Mouse (Mus musculus) hindbrain, embryonic 14.5 days (tissue): ENCODE data around the gene Prkag2. TPM values are rescaled to one million over a fixed set of nuclear protein-coding genes. Genes with fewer than 3 reads are reported as not detected.

Experiments used
- ATAC-seq: fragments of 200-750 bp; cut with Nextera tagmentation; 2 replicates; pipeline ENCODE4 v1.8.0; 2017; ENCODE audit warnings: moderate number of reproducible peaks, mild to moderate bottlenecking, moderate TSS enrichment, moderate library complexity; ENCODE audit not compliant: low FRiP score
- DNase-seq: peaks from one replicate; pipeline ENCODE4 v3.0.0-alpha.2; 2015; ENCODE audit warnings: low spot score
- H3K27ac ChIP-seq: fragments of 300-500 bp; sonication (generic); 2 replicates; pipeline ENCODE4 v1.5.1; 2014; ENCODE audit warnings: mild to moderate bottlenecking, moderate library complexity
- H3K27me3 ChIP-seq: fragments of 300-500 bp; sonication (generic); 2 replicates; pipeline ENCODE4 v1.6.1; 2014; ENCODE audit warnings: mild to moderate bottlenecking, low read length, mixed read lengths; ENCODE audit not compliant: control insufficient read depth, insufficient read depth
- H3K36me3 ChIP-seq: fragments of 300-500 bp; sonication (generic); replicated peaks from 2 replicates; pipeline ENCODE4 v1.6.1; 2014; ENCODE audit not compliant: control insufficient read depth, insufficient read depth
- H3K4me1 ChIP-seq: fragments of 300-500 bp; sonication (generic); replicated peaks from 2 replicates; pipeline ENCODE4 v1.6.1; 2014; ENCODE audit warnings: antibody characterized with exemption, low read length, mixed read lengths; ENCODE audit not compliant: control insufficient read depth, insufficient read depth
- H3K4me2 ChIP-seq: fragments of 300-500 bp; sonication (generic); replicated peaks from 2 replicates; pipeline ENCODE4 v1.6.1; 2014; ENCODE audit warnings: mild to moderate bottlenecking, moderate library complexity
- H3K4me3 ChIP-seq: fragments of 300-500 bp; sonication (generic); replicated peaks from 2 replicates; pipeline ENCODE4 v1.5.1; 2014; ENCODE audit warnings: mild to moderate bottlenecking, low read length
- H3K9ac ChIP-seq: fragments of 300-500 bp; sonication (generic); 2 replicates; pipeline ENCODE4 v1.6.1; 2014
- H3K9me3 ChIP-seq: fragments of 300-500 bp; sonication (generic); 2 replicates; pipeline ENCODE4 v1.6.1; 2016; ENCODE audit warnings: low read length; ENCODE audit not compliant: control insufficient read depth
- WGBS: fragments of 180-500 bp; shearing (Covaris S2); extraction: QIAGEN DNeasy Blood & Tissue Kit; methylation state at CpG from one replicate; pipeline ENCODE4 v1.1.7; 2014; 5-methylcytosine and 5-hydroxymethylcytosine counted together
- polyA plus RNA-seq: library from polyadenylated mRNA; unstranded; fragments of >200 nt; fragmentation: Nextera tagmentation; extraction: Ambion mirVana; gene quantifications from 2 replicates; pipeline ENCODE4 v1.2.1, GENCODE M21; 2014

Prkag2 gene
- polyA plus RNA-seq, 1 experiment from 2014 or later = 105 TPM

DNA sequence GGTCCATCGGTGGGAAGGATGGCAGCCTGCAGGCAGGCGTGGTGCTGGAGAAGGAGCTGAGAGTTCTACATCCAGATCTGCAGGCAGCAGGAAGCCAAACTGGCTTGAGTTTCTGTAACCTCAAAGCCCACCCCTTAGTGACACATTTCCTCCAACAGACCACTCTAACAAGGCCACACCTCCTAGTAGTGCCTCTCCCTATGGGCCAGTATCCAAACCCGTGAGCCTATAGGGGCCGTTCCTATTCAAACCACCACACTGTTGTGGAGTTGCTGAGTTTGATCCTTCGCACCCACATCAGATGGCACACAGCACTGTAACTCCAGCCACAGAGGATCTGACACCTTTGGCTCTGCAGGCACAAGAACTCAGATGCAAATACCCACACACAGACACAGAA is 185.3 kb downstream of the Prkag2 start:
- DNase-seq (no peak), ATAC-seq (no peak)
- H3K4me1 ChIP-seq = no peaks in the 10 kb centered on the region
- no peaks in the 10 kb centered on the region for H3K36me3 ChIP-seq
- H3K4me3 ChIP-seq = no peak overlapping the region
- H3K27me3 ChIP-seq = no peaks in the 10 kb centered on the region
- no peak overlapping the region for H3K4me2 ChIP-seq
- H3K27ac ChIP-seq = no peak overlapping the region
- H3K9ac ChIP-seq = no peak overlapping the region
- 76% methylated on average over 5 of the region's 5 CpGs for WGBS
- no peaks in the 10 kb centered on the region for H3K9me3 ChIP-seq

DNA sequence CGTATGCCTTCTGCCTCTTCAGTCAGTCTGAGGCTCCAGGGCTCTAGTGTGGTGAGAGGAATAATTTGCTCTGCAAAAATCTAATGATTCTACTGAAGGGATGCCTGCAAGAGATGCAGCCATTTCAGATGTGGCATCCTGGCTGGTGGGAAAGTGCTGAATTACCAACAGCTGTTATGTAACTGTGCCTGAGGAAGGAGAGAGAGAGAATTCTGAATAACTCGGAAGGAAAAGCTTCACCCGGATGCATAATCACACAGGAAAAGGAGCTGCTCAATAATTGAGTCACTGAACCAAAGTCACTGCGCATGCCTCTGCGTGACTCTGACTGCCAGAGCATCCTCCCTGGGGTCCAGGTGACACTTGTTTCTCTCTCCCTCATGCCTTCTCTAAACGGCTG is 186.8 kb downstream of the Prkag2 start:
- no peak for DNase-seq
- H3K36me3 ChIP-seq = no peaks in the 10 kb centered on the region

DNA sequence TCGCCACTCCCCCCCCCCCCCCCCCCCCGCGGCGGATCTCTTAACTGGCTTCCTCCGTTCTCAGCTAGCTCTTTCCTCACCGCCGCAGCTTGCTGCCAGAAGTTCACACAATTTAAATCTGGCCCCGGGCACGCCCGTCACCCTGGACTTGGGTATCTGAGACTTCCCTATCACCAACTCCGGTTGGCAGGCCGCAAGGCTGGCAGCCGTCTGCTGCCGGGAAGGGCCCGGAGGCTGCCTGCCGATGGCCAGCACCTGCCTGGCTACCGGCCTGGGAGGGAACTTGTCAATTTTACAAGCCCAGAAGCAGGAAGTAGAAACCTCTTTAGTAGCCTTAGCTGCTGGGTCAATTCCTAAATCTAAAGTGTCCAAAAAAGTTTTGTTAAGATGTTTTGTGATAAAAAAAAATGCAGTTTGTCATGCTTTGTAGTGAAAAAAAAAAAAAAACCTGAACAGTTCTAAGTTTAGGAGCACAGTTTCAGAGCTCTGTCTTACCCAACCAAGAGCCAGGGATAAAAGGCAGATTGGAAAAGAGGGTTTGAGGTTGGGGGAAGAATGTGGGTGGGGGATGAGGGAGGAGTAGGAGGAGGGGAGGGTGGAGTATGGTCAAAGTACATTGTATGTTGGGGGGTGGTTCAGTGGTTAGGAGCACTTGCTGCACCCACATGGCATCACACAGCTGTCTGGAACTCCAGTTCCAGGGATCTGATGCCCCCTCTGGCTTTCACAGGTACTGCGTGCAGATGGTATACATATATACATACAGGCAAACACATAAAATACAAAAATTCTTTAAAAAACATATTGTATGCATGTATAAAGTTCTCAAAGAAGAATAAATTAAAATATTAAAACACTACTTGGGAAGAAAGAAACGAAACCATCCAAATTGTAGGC is 191.4 kb downstream of the Prkag2 start:
- H3K36me3 ChIP-seq = 0 out of 2 replicates have a peak, but pooled peaks cover 2% of the 10 kb centered on the region
- peak overlapping the region; percentile 97 for H3K27ac ChIP-seq
- H3K27me3 ChIP-seq = no peaks in the 10 kb centered on the region
- DNase-seq (peak; percentile 67), ATAC-seq (no peak; the same call in 1 of the 2 replicates)
- WGBS = 13% methylated on average over 15 of the region's 19 CpGs
- H3K9ac ChIP-seq = peak overlapping the region; percentile 99
- no peaks in the 10 kb centered on the region for H3K9me3 ChIP-seq
- peak overlapping the region; percentile 85 for H3K4me3 ChIP-seq
- peak overlapping the region; percentile 86 for H3K4me2 ChIP-seq
- H3K4me1 ChIP-seq = peaks cover 17% of the 10 kb centered on the region

More for the DNA sequence above, 186.8 kb downstream of the Prkag2 start:
- 66% methylated on average over 6 of the region's 6 CpGs for WGBS
- no peak for ATAC-seq
- Histone ChIP-seq H3K27ac (no peak overlapping the region), H3K4me3 (no peak overlapping the region), H3K9me3 (no peaks in the 10 kb centered on the region), H3K27me3 (no peaks in the 10 kb centered on the region), H3K9ac (no peak overlapping the region), H3K4me1 (no peaks in the 10 kb centered on the region), H3K4me2 (no peak overlapping the region)

- peak; percentile 89 for DNase-seq
- Histone ChIP-seq H3K4me3 (peak overlapping the region; percentile 85), H3K4me2 (peak overlapping the region; percentile 86), H3K4me1 (peaks cover 17% of the 10 kb centered on the region), H3K9me3 (no peaks in the 10 kb centered on the region), H3K36me3 (0 out of 2 replicates have a peak, but pooled peaks cover 3% of the 10 kb centered on the region), H3K9ac (peak overlapping the region; percentile 99), H3K27me3 (no peaks in the 10 kb centered on the region), H3K27ac (peak overlapping the region; percentile 97)
- ATAC-seq = peak; percentile 97
- WGBS = 1% methylated on average over 56 of the region's 87 CpGs
Observed at GRCm38 (mm10) chr5:24908141-24908819, 192.2 kb downstream of the Prkag2 start.

DNA sequence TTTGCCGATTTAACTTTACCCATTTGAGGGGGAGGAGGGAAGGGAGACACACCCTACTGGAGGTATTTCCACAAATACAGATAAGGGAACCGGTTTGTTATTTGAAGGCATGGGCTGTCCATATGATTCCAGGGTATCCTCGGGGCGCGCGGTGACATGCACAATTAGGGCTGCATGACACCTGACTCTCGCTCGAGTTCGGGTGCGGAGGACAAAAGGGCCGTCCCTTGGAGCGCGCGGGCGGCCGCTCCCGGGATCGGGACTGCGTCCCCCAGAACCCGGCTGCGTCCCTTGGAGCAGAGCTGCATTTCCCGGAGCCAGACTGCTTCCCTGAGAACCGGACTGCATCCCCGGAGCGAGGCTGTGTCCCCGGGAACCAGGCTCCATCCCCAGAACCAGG is 192.7 kb downstream of the Prkag2 start:
- under 1% methylated on average over 26 of the region's 26 CpGs for WGBS
- Histone ChIP-seq H3K9me3 (no peaks in the 10 kb centered on the region), H3K27me3 (no peaks in the 10 kb centered on the region), H3K4me2 (peak overlapping the region; percentile 86), H3K4me3 (peak overlapping the region; percentile 85), H3K9ac (peak overlapping the region; percentile 99), H3K27ac (peak overlapping the region; percentile 97), H3K4me1 (peaks cover 17% of the 10 kb centered on the region), H3K36me3 (0 out of 2 replicates have a peak, but pooled peaks cover 3% of the 10 kb centered on the region)
- DNase-seq = peak; percentile 41
- peak; percentile 40 for ATAC-seq

DNA sequence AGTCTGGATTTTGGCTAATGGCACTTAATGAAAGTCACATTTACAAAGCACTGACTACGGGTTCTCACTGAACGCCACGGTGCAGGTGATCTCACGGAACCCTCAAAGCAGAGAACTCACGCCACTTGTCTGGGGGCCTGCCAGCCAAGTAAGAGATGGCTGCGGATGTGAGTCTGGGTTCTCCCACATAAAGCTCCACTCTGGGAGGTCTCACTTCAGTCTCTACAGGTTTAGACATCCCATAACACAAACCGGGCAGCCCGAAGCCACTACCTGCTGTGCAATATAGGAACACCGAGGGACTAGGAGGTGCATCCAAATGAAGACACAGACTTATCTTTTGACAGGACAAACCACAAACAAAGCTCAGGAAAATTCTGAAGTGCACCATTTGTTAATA is 193.6 kb downstream of the Prkag2 start:
- DNase-seq (no peak), ATAC-seq (no peak)
- peak overlapping the region; percentile 99 for H3K9ac ChIP-seq
- no peak overlapping the region for H3K27ac ChIP-seq
- peaks cover 17% of the 10 kb centered on the region for H3K4me1 ChIP-seq
- no peaks in the 10 kb centered on the region for H3K27me3 ChIP-seq
- H3K36me3 ChIP-seq = 0 out of 2 replicates have a peak, but pooled peaks cover 3% of the 10 kb centered on the region
- no peaks in the 10 kb centered on the region for H3K9me3 ChIP-seq
- peak overlapping the region; percentile 85 for H3K4me3 ChIP-seq
- H3K4me2 ChIP-seq = peak overlapping the region; percentile 86
- WGBS = 59% methylated on average over 9 of the region's 9 CpGs

GRCm38 (mm10) chr5:24904941-24905340 is 195.5 kb downstream of the Prkag2 start:
- Histone ChIP-seq H3K4me2 (no peak overlapping the region), H3K4me3 (no peak overlapping the region), H3K27me3 (no peaks in the 10 kb centered on the region), H3K4me1 (peaks cover 17% of the 10 kb centered on the region), H3K27ac (no peak overlapping the region), H3K9ac (no peak overlapping the region), H3K9me3 (no peaks in the 10 kb centered on the region), H3K36me3 (peaks cover 3% of the 10 kb centered on the region; the same call in 1 of the 2 replicates)
- no peak for DNase-seq
- no peak for ATAC-seq
- WGBS = 68% methylated on average over 9 of the region's 9 CpGs

DNA sequence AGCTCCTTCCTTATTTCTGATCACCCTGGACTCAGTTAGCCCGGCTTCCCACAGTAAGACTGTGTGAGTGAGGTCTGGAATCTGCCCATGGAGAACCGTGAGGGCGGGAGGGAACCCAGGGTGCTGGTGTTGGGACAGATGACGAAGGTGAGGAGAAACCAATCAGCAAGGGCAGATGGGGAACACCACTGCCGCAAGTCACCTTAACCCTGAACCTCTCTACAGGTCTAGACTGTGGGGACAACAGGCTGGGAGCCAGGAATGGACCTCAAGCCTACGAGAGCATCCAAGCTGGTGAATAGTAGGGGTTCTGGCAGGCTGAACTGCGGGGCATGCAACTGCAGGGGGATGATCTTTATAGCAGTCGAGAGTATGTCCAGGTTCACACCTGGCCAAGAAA is 196.0 kb downstream of the Prkag2 start:
- 91% methylated on average over 8 of the region's 8 CpGs for WGBS
- H3K4me2 ChIP-seq = no peak overlapping the region
- no peak overlapping the region for H3K9ac ChIP-seq
- H3K4me1 ChIP-seq = peaks cover 17% of the 10 kb centered on the region
- DNase-seq (no peak), ATAC-seq (no peak)
- H3K36me3 ChIP-seq = peaks cover 3% of the 10 kb centered on the region; the same call in 1 of the 2 replicates
- no peak overlapping the region for H3K4me3 ChIP-seq
- no peak overlapping the region for H3K27ac ChIP-seq
- H3K9me3 ChIP-seq = no peaks in the 10 kb centered on the region
- no peaks in the 10 kb centered on the region for H3K27me3 ChIP-seq

DNA sequence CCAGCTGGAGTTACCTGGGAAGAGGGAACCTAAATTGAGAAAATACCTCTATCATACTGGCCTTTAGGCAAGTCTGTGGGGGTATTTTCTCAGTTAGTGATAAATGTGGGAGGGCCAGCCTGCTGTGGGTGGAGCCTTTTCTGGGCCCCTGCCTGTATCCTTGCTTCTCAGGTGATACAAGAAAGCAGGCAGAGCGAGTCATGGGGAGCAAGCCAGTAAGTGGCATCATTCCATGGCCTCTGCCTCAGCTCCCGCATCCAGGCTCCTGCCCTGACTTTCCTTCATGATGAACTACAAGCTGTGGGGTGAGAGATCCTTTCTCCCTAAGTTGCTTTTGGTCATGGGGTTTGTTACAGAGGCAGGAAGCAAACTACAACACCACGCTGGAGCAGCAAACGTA is 196.4 kb downstream of the Prkag2 start:
- H3K36me3 ChIP-seq = peaks cover 3% of the 10 kb centered on the region; the same call in 1 of the 2 replicates
- H3K9ac ChIP-seq = no peak overlapping the region
- no peak overlapping the region for H3K27ac ChIP-seq
- no peaks in the 10 kb centered on the region for H3K9me3 ChIP-seq
- H3K4me2 ChIP-seq = no peak overlapping the region
- H3K4me3 ChIP-seq = no peak overlapping the region
- ATAC-seq (no peak), DNase-seq (no peak)
- H3K4me1 ChIP-seq = peaks cover 17% of the 10 kb centered on the region
- H3K27me3 ChIP-seq = no peaks in the 10 kb centered on the region
- WGBS = 96% methylated on average over 4 of the region's 4 CpGs
